Mouse (Mus musculus) embryo, embryonic 11.5 days (tissue): ENCODE measurements at regions not wholly inside any gene's neighbourhood (a gene's known extent, or its start where the extent isn't known, plus 50 kb on each side); places are given as distances from the start of the nearest gene placed in this dataset.
A peak's percentile ranks its signal among the peaks of the same experiment; 100 is the strongest.
"Not testable (repeated sequence)": the region's sequence is repeated elsewhere in the genome, so short reads cannot be mapped to it uniquely, and the experiment has no call there.

Experiments used
- DNase-seq: peaks from one replicate; pipeline ENCODE4 v3.0.0-alpha.2; 2012; ENCODE audit warnings: low read depth, low spot score

DNA sequence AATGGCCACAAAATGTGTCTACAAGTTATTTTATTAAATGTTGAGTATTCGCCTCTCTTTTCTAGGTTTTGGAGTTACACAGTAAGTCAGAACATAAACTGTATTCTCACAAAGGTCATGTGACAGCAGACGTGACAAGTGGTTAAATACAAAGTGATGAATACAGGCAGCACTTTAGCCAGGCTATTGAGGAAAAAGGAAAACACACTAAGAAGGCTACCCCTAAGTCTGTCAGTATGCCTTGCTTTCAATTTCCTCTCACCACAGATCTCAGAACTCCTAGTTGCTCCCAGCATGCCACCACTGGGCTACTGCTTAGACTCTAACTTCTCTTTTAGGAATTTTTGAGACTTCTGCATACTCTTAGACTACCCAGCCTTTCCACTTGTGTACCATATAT lies 297.9 kb upstream of the Pex5l start:
- DNase-seq: no peak

GRCm38 (mm10) chr3:33440500-33440899 lies 297.5 kb upstream of the Pex5l start:
- DNase-seq: no peak

- DNase-seq: no peak
Observed at GRCm38 (mm10) chr3:33416922-33417321, 273.9 kb upstream of the Pex5l start.

DNA sequence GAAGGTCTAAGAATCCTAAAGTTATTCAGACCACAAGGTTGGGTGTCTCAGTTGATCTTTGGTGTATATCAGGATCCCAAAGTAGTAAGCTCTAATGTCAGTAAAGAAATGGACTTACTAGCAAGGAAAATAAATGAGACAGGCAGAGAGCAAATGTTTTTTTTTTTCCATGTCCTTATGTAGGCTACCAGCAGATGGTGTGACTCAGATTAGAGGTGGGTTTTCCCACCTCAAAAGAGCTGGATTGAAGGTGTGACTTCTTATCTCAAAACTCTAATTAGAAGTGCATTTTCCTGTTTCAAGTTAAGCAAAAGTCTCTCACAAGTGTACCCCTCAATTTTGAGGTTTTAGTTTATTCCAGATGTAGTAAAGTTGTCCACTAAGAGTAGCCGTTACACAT lies 273.3 kb upstream of the Pex5l start:
- no peak for DNase-seq

- no peak for DNase-seq
Observed at GRCm38 (mm10) chr3:33401904-33402303, 258.9 kb upstream of the Pex5l start.

- no peak for DNase-seq
Observed at GRCm38 (mm10) chr3:33399321-33399720, 256.3 kb upstream of the Pex5l start.

DNA sequence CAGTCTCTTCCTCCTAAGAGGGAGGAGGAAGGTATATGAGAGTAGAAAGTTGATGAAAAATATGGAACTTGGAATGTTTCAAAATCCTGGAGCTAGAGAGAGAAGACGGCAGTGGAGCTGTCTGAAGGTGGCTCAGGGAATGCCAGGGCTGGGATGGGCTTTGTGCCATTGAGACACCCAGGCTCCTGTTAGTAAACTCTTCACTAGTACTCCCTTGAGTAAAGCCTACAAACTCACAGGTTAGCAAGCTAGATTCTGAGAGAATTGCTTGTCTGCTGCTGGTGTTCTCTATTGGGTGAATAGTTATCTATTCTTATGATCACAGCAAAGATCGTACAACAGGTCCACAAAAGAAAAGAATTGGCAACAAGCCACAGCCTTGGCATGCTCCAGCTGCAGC lies 255.3 kb upstream of the Pex5l start:
- DNase-seq: no peak

DNA sequence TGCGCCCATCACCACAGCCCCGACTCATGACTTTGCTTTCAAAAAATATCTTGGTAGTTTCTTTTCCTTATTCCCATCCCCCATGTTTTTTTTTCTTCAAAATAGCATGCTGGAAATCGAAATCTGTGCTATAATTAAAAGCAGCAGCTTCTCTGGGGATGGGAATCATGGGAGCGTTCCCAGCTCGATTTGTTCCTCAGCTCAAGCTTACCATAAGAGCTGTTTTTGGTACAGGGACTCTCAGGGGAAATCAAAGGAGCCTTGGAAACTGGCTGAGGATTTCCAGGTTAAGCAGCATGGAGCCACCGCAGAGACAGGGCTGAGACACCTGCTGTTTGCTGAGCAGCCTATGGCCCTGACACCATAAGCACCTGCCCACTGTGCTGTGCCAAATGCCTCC lies 254.2 kb upstream of the Pex5l start:
- DNase-seq: no peak

DNA sequence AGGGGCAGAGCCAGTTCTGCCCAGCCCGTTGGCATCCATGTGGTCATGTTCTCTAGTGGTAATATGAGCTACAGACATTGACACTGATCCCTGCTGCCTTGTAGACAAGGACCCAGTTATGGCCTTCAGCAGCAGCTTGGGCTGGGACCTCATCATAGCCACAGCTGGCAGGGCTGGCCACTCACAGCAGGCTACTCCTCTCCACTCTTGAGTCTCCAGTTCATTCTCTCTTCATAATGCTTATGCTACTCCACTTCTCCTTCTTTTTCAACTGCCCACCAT lies 249.4 kb upstream of the Pex5l start:
- no peak for DNase-seq

GRCm38 (mm10) chr3:33391765-33392540 lies 248.9 kb upstream of the Pex5l start:
- DNase-seq: no peak

DNA sequence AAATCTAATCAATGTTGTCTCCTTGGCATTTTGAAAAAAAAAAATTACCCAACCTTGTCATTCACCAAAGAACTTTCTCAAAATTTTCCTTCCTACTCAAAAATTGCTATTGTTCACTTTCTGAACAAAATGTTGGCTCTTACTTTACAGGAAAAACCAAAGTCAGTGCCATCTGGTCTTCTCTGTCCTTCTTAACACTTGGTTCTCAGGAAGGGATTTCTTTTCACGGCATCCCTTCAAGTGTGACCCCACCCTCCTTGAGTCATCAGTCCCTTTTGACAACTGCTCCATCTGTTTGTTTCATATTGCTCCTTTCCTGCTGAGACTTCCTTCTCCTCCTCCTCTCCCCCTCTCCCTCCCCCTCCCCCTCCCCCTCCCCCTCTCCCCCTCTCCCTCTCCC lies 245.1 kb upstream of the Pex5l start:
- no peak for DNase-seq

GRCm38 (mm10) chr3:33383622-33384021 lies 240.6 kb upstream of the Pex5l start:
- no peak for DNase-seq

DNA sequence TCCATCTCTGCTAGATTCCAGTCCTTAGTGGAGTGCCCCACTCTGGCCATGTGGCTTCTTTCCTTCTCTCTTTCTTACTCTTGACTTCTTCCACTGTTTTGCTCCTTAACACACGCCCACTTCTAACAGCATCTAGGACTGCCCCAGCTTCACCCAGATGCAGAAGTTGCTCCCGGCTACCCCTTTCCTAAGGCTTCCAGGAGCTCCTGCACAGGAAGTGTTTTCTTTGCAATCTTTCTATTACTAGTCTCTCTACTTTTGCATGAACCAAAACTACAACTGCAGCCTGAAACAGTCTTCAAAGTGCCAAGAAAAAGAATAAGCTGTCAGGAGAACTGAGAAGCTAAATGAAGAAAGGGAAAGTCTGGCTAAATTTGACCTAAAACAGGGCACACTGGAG lies 236.6 kb upstream of the Pex5l start:
- DNase-seq: no peak

DNA sequence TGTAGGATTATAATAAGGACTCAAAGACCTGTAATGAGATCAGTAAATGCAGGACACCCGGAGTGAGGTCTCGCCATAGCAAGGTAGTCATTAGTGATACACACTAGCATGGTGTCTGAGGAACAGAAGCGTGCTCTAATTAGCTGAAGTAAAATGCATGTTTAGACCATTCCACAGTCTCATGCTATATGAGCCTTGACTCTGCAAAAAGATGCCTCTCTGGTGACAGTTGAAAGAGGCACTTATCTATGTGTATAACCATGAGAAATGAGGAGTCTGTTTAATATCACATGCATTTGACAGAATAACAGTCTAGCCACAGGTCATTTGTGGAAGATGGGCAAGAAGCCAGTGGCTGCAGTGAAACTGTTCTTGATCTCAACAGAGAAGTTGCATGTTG lies 232.1 kb upstream of the Pex5l start:
- no peak for DNase-seq

DNA sequence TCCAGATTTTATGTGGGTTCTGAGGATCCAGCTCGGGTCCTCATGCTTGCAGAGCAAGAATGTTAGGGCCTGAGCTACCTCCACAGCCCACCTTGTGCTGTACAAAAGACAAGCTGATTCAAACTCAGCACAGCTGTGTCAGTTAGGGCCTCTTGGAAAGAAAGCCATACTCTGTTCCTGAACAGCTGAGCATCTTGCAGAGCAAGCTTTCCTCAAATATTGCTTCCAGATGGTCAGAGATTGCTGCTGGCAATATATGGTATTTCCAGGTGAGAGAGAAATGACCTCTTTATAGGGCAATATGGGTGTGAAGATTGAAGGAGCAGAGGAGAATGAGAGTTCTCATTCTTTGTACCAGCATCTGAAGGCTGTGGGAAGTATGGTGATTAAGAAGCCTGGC lies 229.8 kb upstream of the Pex5l start:
- DNase-seq: peak; percentile 3

- DNase-seq: no peak
Observed at GRCm38 (mm10) chr3:33363521-33363920, 220.5 kb upstream of the Pex5l start.

DNA sequence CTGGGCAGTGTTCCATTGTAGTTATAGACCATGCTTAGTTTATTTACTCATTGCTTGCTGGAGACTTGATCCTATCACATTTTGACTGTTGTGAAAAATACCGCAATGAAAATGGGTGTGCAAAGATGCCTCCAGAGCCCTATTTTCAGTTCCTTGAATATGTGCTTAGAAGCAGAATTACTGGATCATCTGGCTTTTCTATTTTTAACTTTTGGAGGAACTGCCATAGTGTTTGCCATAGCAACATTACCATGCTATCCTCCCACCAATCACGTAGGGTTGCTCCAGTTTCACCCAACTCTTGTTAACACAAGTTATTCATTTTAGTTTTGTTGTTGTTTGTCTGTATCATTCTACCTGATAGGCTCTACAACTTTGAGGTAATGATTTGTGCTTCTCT lies 217.0 kb upstream of the Pex5l start:
- no peak for DNase-seq

DNA sequence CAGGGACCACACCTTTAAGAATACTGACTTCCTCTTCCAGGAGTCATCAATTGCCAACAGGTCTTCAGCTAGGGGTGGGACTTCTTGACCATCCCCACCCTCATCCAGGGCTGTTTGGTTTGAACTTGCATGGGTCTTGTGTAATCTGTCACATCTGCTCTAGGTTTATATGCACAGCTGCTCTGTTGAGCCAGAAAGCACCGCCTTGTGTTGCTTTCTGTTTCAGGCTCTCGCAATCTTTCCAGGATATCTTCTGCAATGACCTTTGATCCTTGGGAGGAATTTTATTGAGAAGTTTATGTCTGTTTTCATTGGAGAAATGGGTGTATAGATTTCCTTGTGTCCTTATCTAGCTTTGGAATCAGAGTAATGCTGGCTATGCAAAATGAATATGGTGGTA lies 210.8 kb upstream of the Pex5l start:
- DNase-seq: no peak

DNA sequence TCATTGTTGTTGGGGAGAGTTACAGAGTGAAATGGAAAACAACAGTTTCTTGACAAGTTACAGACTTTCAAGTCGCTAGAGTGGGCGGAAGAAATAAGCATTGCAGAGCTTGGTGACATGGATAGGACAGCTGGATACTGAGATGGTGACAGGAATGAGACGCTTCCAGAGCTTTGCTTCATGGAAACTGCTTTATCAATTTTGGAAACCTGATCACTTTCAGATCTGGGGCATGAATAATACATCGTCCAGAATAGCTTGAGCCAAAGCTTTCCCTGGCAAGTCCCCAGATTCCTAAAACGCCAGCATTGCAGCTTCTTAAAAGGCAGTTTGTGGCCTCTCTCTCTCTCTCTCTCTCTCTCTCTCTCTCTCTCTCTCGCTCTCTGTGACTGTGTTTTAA lies 207.9 kb upstream of the Pex5l start:
- DNase-seq: no peak

- no peak for DNase-seq
Observed at GRCm38 (mm10) chr3:33334056-33334455, 191.0 kb upstream of the Pex5l start.

DNA sequence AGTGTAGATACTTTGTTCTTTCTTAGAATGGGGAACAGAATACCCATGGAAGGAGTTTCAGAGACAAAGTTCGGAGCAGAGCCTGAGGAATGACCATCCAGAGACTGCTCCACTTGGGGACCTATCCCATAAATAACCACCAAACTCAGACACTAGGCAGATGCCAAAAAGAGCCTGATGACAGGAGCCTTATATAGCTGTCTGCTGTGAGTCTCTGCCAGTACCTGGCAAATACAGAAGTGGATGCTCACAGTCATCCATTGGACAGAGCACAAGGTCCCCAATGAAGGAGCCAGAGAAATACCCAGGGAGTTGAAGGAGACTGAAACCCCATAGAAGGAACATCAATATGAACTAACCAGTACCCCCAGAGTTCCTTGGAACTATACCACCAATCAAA lies 174.6 kb upstream of the Pex5l start:
- DNase-seq: not testable (repeated sequence)

- DNase-seq: no peak
Observed at GRCm38 (mm10) chr3:33312230-33312825, 169.3 kb upstream of the Pex5l start.

GRCm38 (mm10) chr3:33308212-33308611 lies 165.2 kb upstream of the Pex5l start:
- DNase-seq: no peak

DNA sequence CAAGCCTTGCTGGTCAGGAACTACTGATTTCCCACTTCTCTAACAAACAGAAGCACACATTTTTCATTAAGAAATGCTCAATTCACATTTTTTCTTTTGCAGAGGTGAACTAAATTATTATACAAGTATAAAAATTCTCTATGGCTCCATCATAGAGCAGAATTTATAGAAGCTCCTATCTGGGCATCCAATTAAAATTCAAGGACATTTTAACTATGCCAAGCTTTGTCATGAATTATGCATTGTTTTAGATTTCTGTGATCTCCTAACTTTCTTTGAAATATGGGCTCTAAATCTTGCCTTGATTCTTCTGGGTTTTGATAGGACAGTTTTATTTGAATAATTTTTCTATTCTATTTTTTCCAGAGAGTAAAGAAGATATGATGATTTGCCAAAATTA lies 163.1 kb upstream of the Pex5l start:
- DNase-seq: no peak
